Mouse (Mus musculus) lung, adult 2 months (tissue): ENCODE measurements around the gene Wdr90.

Experiments
- CTCF ChIP-seq: fragments of 200-500 bp; IDR thresholded peaks from 2 replicates; pipeline ENCODE4 v1.5.1; 2011; ENCODE audit warnings: mild to moderate bottlenecking, low read length, control low read depth; ENCODE audit not compliant: insufficient read depth
- POLR2A ChIP-seq: fragments of 200-500 bp; IDR thresholded peaks from 2 replicates; pipeline ENCODE4 v1.6.1; 2011; ENCODE audit warnings: low read depth, mild to moderate bottlenecking, control low read depth, low read length, borderline replicate concordance; ENCODE audit errors: extremely low read depth

DNA sequence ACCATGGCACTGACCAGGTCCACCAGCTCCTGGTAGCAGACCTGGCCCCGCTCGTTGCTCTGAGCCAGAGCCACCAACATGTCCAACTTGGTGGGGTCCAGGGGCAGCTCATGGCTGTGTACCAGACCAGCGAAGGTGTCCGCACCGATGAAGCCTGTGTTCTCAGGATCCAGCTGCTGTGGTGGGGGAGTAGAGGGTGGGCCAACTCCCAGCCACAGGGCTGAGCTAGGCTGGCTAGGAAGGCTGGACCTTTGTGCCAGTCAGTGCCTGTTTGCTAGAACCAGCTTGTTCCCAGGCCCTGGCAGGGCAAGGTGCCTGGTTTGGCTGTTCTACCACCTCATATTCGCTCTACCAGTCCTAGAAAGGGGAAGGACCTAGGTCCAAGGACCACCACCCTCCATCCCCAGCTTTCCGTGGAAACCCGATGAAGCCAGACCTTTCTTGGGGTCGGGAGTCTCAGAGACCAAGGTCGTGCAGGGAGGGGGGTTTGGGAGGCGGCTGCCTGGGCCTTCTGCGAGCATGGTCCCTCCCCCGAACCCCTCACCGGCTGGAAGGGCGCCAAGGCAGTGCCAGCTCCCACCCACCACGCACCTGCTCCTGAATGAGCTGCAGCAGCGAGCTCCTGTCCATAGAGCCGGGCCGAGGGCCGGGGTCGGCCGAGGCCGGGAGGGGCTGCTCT is 24.8 kb downstream of the Wdr90 start:
- TF ChIP-seq CTCF (no peak), POLR2A (no peak)
